Mouse (Mus musculus): ENCODE data around the gene Amigo2. TPM values are rescaled to one million over a fixed set of nuclear protein-coding genes. Genes with fewer than 3 reads are reported as not detected.
A peak's percentile ranks its signal among the peaks of the same experiment; 100 is the strongest.

The Amigo2 gene
- polyA plus RNA-seq, 1 experiment from 2014 or later = 3.9 TPM

DNA sequence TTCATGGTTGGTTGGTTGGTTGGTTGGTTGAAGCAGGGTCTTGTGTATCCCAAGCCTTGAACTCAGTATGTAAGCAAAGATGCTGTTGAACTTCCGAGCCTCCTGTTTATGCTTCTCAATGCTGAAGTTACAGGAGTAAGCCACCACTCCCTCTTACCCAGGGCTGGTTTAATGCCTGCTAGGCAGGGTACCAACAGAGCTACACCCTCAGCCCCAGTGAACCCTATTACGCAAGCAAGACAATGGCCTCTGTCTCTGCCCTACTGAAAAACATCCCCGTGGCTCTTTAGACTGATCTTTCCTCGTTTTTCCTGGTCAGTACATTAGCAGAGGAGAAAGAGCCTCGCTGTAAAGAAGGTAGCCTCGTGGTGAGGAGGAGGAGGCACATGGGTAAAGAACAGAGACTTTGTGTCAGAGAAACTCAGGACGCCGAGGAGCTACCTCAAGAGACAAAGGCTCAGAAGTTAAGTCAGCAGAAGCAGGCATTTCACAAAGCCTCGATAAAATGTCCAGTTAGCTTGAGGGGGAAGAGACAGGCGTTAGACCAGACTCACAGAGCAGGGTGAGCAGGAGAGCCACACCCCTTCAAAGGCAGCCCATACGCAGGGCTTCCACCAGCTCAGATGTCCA lies 13.0 kb upstream of the Amigo2 start:
- no peak for ATAC-seq (ENCODE audit: low FRiP score)
- no peaks in the 10 kb centered on the region for H3K9me3 ChIP-seq
- WGBS = 82% methylated on average over 11 of the region's 11 CpGs

GRCm38 (mm10) chr15:97259300-97259699 lies 12.2 kb upstream of the Amigo2 start:
- Histone ChIP-seq H3K9ac (no peak overlapping the region), H3K4me2 (no peak overlapping the region), H3K27ac (no peak overlapping the region), H3K4me1 (no peaks in the 10 kb centered on the region), H3K27me3 (no peaks in the 10 kb centered on the region), H3K36me3 (replicated peaks) (no peaks in the 10 kb centered on the region), H3K4me3 (replicated peaks) (no peak overlapping the region), H3K9me3 (no peaks in the 10 kb centered on the region)
- WGBS = 84% methylated on average over 8 of the region's 8 CpGs
- no peak for ATAC-seq (ENCODE audit: low FRiP score)

More for the DNA sequence above, 13.0 kb upstream of the Amigo2 start:
- Histone ChIP-seq H3K36me3 (replicated peaks) (no peaks in the 10 kb centered on the region), H3K4me1 (no peaks in the 10 kb centered on the region), H3K27me3 (no peaks in the 10 kb centered on the region), H3K9ac (no peak overlapping the region), H3K4me2 (no peak overlapping the region), H3K27ac (no peak overlapping the region), H3K4me3 (replicated peaks) (no peak overlapping the region)

DNA sequence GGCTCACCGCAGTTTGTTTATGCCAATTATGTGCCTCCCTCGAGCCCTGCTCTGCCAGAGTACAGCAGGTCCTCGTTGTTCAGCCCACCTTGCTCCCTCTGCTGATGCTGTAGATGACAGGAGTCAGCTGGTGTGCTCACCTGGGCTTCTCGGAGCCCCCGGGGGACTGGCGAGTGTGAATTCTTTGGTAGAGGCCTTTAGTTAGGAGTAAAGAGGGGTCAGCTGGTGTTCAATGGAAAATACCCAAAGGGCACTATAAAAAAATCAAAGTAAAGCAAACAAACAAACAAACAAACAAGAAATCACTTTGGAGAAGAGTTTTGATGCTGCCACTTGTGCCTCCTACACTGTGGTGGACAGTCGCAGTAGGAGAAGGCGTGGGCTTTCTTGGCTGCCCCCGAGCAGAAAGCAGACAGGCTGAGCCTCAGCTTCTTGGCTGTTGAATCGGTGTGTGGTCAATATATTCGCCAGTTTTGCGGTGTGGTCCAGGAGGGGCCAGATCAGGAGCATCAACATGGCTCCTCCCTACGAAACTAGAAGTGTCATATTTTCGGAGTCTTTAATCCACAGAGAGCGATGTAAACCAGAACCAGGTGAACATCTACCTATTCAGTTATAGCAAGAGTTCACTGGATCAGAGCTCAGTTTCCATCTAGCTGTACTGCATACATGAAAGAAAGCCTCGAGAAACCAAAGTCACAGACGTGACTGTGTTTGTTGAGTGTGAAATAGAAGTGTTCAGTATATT lies 11.6 kb upstream of the Amigo2 start:
- H3K4me2 ChIP-seq = no peak overlapping the region
- H3K36me3 ChIP-seq (replicated peaks) = no peaks in the 10 kb centered on the region
- H3K9ac ChIP-seq = no peak overlapping the region
- H3K9me3 ChIP-seq = no peaks in the 10 kb centered on the region
- WGBS = 87% methylated on average over 17 of the region's 17 CpGs
- no peaks in the 10 kb centered on the region for H3K4me1 ChIP-seq
- H3K27ac ChIP-seq = no peak overlapping the region
- no peaks in the 10 kb centered on the region for H3K27me3 ChIP-seq
- ATAC-seq (ENCODE audit: low FRiP score) = no peak
- H3K4me3 ChIP-seq (replicated peaks) = no peak overlapping the region

DNA sequence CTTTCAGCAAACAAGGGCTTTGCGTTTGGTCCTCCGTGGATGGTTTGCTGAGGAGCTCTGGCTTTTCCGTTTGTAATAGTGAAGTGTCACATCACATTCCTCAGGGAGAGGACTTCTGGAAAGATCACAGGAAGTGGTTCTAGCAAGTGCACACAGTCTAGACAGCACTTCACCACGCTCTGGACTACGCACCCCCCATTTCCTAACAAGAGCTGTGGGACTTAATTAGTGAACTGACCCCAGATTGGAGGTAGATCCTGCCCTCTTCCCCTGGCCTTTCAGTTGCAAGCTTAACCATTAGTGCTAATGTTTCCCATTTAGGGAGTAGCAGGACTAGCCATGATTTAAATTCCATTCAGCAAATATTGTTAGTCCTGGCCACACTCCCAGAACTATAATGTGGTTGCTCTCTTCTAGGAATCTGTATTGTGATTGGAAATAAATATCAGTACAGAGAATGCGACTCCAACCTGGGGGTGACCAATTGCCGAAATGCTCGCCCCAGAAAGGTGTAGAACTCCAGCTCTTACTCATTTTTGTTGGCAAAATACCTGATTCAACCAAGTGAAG lies 10.2 kb upstream of the Amigo2 start:
- no peak overlapping the region for H3K4me2 ChIP-seq
- H3K27ac ChIP-seq = no peak overlapping the region
- no peak overlapping the region for H3K9ac ChIP-seq
- H3K4me1 ChIP-seq = no peaks in the 10 kb centered on the region
- ATAC-seq (ENCODE audit: low FRiP score) = no peak
- WGBS = 86% methylated on average over 8 of the region's 8 CpGs
- H3K9me3 ChIP-seq = no peaks in the 10 kb centered on the region
- H3K36me3 ChIP-seq (replicated peaks) = no peaks in the 10 kb centered on the region
- no peaks in the 10 kb centered on the region for H3K27me3 ChIP-seq
- H3K4me3 ChIP-seq (replicated peaks) = no peak overlapping the region

DNA sequence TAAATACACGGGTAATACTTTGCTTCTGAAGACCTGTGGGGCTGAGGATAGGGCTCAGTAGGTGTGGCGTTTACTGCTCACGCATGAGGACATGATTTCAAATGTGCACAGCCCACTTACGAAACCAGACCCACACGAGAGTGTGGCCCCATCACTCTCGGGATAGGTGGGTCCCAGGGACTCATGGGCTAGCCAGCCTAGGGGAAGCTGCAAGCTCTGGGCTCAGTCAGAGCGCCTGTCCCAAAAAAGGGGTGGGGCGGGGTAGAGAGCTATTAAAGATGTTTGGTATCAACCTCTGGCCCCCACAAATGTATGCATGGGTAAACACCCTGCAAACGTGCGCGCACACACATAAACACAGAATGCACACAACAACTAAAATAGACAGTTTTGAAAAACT lies 9.3 kb upstream of the Amigo2 start:
- Histone ChIP-seq H3K9ac (no peak overlapping the region), H3K36me3 (replicated peaks) (no peaks in the 10 kb centered on the region), H3K4me3 (replicated peaks) (no peak overlapping the region), H3K4me1 (no peaks in the 10 kb centered on the region), H3K27me3 (no peaks in the 10 kb centered on the region), H3K27ac (no peak overlapping the region), H3K4me2 (no peak overlapping the region), H3K9me3 (no peaks in the 10 kb centered on the region)
- WGBS = 91% methylated on average over 11 of the region's 11 CpGs
- no peak for ATAC-seq (ENCODE audit: low FRiP score)

DNA sequence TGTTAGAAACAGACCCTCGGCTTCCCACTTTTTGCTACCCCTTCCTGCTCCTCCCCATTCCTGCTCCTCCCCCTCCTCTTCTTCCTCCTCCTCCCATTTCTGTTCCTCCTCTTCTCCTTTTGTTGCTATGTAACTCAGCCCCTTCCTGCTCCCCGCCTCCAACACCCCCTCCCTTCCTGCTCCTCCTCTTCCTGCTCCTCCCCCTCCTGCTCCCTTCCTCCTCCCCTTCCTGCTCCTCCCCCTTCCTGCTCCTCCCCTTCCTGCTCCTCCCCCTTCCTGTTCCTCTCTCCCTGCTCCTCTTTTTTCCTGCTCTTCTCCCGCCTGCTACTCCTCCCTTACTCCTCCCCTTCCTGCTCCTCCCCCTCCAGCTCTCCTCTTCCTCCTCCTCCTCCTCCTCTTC lies 8.7 kb upstream of the Amigo2 start:
- Histone ChIP-seq H3K4me1 (no peaks in the 10 kb centered on the region), H3K9me3 (no peaks in the 10 kb centered on the region), H3K27me3 (no peaks in the 10 kb centered on the region), H3K36me3 (replicated peaks) (no peaks in the 10 kb centered on the region), H3K4me3 (replicated peaks) (no peak overlapping the region), H3K9ac (no peak overlapping the region), H3K4me2 (no peak overlapping the region), H3K27ac (no peak overlapping the region)
- WGBS = 93% methylated on average over 3 of the region's 3 CpGs
- no peak for ATAC-seq (ENCODE audit: low FRiP score)

- no peak overlapping the region for H3K4me2 ChIP-seq
- no peak overlapping the region for H3K9ac ChIP-seq
- WGBS = 88% methylated on average over 4 of the region's 4 CpGs
- H3K27ac ChIP-seq = no peak overlapping the region
- H3K4me3 ChIP-seq (replicated peaks) = no peak overlapping the region
- ATAC-seq (ENCODE audit: low FRiP score) = no peak
- no peaks in the 10 kb centered on the region for H3K27me3 ChIP-seq
- no peaks in the 10 kb centered on the region for H3K9me3 ChIP-seq
- H3K36me3 ChIP-seq (replicated peaks) = no peaks in the 10 kb centered on the region
- no peaks in the 10 kb centered on the region for H3K4me1 ChIP-seq
Observed at GRCm38 (mm10) chr15:97254375-97254774, 7.3 kb upstream of the Amigo2 start.

DNA sequence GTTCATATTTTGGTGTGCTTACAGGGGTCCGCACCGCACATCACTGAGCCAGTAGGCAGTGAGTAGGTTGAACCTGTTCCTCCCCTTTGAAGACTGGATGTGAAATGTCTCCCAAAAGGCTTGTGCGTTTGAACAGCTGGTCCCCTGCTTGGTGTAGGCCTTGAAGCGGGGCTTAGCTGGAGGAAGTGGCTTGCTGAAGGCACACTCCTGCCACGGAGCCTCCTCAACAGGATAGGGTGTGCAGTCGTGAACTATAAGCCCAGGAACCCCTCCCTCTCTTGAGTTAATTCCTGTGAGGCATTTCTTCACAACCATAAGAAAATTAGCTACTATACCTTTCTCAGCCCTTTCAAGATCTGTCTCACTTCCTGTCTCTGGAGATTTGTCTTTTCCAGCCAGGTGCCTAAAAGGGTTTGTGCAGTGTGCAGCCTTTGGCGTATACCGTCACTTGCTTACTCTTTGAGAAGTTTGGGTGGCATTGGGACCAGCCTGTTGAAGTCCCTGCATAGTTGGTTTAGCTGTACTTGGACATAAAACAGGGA lies 5.5 kb upstream of the Amigo2 start:
- H3K4me3 ChIP-seq (replicated peaks) = no peak overlapping the region
- no peak overlapping the region for H3K9ac ChIP-seq
- no peak overlapping the region for H3K4me2 ChIP-seq
- no peaks in the 10 kb centered on the region for H3K36me3 ChIP-seq (replicated peaks)
- peaks cover 8% of the 10 kb centered on the region; the same call in 1 of the 2 replicates for H3K4me1 ChIP-seq
- H3K27me3 ChIP-seq = no peaks in the 10 kb centered on the region
- H3K9me3 ChIP-seq = no peaks in the 10 kb centered on the region
- WGBS = 89% methylated on average over 8 of the region's 8 CpGs
- ATAC-seq (ENCODE audit: low FRiP score) = no peak
- no peak overlapping the region for H3K27ac ChIP-seq

GRCm38 (mm10) chr15:97249322-97249721 lies 2.2 kb upstream of the Amigo2 start:
- ATAC-seq (ENCODE audit: low FRiP score) = no peak
- Histone ChIP-seq H3K9ac (no peak overlapping the region), H3K36me3 (replicated peaks) (no peaks in the 10 kb centered on the region), H3K4me1 (peaks cover 8% of the 10 kb centered on the region; the same call in 1 of the 2 replicates), H3K9me3 (no peaks in the 10 kb centered on the region), H3K27ac (no peak overlapping the region), H3K4me2 (no peak overlapping the region), H3K27me3 (peaks cover 17% of the 10 kb centered on the region), H3K4me3 (replicated peaks) (no peak overlapping the region)
- WGBS = 96% methylated on average over 10 of the region's 10 CpGs

GRCm38 (mm10) chr15:97248296-97248695 lies 1.2 kb upstream of the Amigo2 start:
- Histone ChIP-seq H3K9me3 (no peaks in the 10 kb centered on the region), H3K36me3 (replicated peaks) (no peaks in the 10 kb centered on the region), H3K4me3 (replicated peaks) (peak overlapping the region; percentile 84), H3K9ac (0 out of 2 replicates have a peak overlapping the region, but pooled peaks have one; percentile 87), H3K4me2 (peak overlapping the region; percentile 89), H3K27ac (no peak overlapping the region), H3K27me3 (peaks cover 17% of the 10 kb centered on the region), H3K4me1 (peaks cover 8% of the 10 kb centered on the region; the same call in 1 of the 2 replicates)
- 53% methylated on average over 8 of the region's 8 CpGs for WGBS
- no peak for ATAC-seq (ENCODE audit: low FRiP score)

GRCm38 (mm10) chr15:97247791-97248161 lies 689 bp upstream of the Amigo2 start:
- peaks cover 17% of the 10 kb centered on the region for H3K27me3 ChIP-seq
- H3K4me2 ChIP-seq = peak overlapping the region; percentile 89
- H3K27ac ChIP-seq = peak overlapping the region; percentile 77
- peaks cover 8% of the 10 kb centered on the region; the same call in 1 of the 2 replicates for H3K4me1 ChIP-seq
- no peaks in the 10 kb centered on the region for H3K9me3 ChIP-seq
- H3K36me3 ChIP-seq (replicated peaks) = no peaks in the 10 kb centered on the region
- 1% methylated on average over 14 of the region's 14 CpGs for WGBS
- H3K4me3 ChIP-seq (replicated peaks) = peak overlapping the region; percentile 84
- peak overlapping the region; percentile 87 for H3K9ac ChIP-seq
- ATAC-seq (ENCODE audit: low FRiP score) = peak; percentile 31; the same call in 1 of the 2 replicates

DNA sequence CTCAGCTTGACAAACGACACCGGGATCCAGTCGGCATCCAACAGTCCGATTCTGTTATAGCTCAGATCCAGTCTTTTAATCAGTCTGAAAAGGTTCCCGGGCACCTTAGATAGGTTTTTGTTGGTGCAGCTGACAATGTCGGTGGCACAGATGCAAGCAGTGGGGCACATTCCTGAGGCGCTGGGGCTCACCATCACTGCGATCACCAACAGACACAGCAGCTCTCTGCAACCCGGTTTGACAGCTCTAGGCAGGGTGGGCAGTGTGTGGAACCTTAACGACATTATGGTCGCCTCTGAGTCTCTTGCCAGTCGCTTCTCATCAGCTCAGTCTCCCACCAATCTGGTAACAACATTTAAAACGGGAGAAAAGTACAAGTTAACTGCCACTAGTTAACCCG lies 831 bp downstream of the Amigo2 start:
- no peak for ATAC-seq (ENCODE audit: low FRiP score)
- WGBS = 28% methylated on average over 14 of the region's 14 CpGs
- no peak overlapping the region for H3K9ac ChIP-seq

More for the DNA sequence above, 831 bp downstream of the Amigo2 start:
- H3K27me3 ChIP-seq = peaks cover 17% of the 10 kb centered on the region
- no peaks in the 10 kb centered on the region for H3K36me3 ChIP-seq (replicated peaks)
- H3K27ac ChIP-seq = no peak overlapping the region
- H3K4me1 ChIP-seq = peaks cover 8% of the 10 kb centered on the region; the same call in 1 of the 2 replicates
- H3K4me3 ChIP-seq (replicated peaks) = peak overlapping the region; percentile 84; the same call in 1 of the 2 replicates
- H3K4me2 ChIP-seq = peak overlapping the region; percentile 89
- H3K9me3 ChIP-seq = no peaks in the 10 kb centered on the region
